Mouse (Mus musculus): ENCODE data around the gene Antxr2.
A peak's percentile ranks its signal among the peaks of the same experiment; 100 is the strongest.

Gene Antxr2

DNA sequence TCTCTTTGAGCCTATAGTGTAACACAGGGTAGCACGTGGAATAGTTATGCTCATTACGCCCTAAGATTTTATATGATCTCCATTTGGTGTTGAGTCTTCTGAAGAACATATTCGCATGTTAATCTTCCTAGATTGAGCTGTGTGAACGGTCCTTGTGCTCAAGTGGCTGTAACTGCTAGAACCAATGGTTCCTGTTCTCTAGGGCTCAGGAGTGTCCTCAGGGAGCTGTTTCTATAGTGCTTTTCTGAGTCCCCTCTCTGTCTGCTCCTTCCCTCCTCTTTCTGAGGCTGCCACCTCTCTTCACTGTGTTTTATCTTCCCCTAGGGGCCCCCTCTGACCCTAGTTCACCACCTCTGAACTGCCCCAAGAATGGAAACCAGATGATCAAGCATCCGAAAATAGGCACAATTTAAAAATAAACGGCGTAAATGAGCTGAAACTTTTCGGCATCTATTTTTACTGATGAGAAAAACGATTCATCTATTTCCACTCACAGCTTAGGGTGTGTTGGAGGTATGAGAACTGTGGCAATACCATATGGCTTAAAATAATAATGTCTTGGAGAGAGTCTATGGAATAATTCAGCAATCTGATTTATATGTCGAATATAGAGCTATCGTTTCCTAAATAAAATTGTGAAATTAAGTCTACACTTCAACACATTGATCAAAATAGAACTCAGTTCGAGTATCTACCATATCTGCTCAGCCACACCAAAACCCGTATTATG lies 124.1 kb downstream of the Antxr2 start:
- no peak for DNase-seq

DNA sequence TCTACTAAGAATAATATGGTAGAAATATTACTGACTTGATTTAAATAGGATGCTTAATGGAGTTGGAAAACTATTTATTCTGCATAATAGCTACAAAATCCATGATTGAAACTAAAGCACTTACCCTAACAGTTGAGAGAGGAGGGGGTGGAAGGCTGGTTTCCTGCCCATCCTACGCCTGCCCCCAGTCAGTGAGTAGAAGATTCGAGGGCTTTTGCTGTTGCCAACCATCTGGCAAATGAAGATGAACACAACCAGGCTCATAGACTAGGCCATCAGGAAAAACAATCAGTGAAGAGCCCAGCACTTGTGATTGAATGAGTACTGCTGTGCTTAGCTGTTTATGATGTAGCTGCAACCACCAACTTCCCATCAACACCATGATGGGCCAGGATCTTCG lies 125.0 kb downstream of the Antxr2 start:
- no peak for DNase-seq

DNA sequence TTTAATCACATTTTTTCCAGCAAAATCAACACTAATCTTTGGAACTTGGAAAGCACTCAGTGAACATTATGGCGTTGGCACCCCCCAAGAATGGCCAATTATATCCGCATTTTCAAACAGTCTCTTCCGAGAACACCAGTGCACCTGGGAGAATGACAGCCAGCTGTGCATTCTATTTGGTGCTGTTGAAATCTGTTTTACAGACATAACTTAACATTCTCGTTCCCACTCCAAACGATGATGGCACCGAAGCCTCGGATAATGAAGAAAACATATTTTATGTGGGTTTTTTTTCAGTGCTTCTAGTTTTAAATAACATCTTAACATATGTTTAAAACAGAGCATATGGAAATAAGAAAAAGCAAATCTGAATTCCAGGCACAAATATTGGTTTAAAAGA lies 129.7 kb downstream of the Antxr2 start:
- DNase-seq, result no peak

DNA sequence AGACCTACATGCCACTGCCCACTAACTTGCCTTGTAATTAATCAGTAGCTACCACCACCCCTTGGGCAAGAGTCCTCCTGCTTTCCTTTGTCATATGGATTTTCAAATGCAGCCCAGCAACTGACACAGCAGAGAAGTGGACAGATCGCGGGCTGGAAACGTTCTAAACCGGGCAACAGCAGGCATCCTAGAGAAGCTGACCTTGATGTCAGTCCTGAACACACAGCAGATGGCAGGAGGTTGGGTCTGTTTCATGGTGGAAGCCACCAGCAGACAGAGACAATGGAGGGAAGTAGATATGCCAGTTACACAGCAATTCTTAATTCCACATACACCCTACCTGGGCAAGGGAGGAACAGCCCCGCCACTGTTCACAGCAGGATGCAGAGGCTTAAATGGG lies 131.5 kb downstream of the Antxr2 start:
- DNase-seq, result no peak

- DNase-seq, result no peak
These were observed 145.4 kb downstream of the Antxr2 start for GRCm38 (mm10) chr5:97885427-97885826.

- DNase-seq, result no peak
These were observed 146.7 kb downstream of the Antxr2 start for GRCm38 (mm10) chr5:97884110-97884509.

- DNase-seq, result no peak
These were observed 149.4 kb downstream of the Antxr2 start for GRCm38 (mm10) chr5:97881421-97881820.

- DNase-seq, result no peak
These were observed 150.7 kb downstream of the Antxr2 start for GRCm38 (mm10) chr5:97880115-97880514.

DNA sequence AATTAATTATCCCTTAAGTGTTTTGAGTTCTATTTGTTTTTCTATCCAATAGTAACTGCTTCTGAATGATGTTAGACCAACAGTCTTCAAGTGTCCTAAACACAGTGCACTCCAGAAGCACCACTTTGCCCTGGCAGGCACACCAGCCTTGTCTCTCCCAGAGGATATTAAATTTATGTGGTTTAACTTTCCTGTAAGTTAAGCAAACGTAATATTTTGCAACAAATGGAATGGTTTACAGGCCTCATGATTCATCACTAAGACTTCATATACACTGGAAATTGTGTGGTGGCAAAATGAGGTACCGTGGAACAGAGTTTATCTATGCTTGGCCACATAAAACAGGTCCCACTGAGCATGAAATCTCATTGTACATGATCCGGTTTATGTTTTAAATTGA lies 152.0 kb downstream of the Antxr2 start:
- DNase-seq, result no peak

DNA sequence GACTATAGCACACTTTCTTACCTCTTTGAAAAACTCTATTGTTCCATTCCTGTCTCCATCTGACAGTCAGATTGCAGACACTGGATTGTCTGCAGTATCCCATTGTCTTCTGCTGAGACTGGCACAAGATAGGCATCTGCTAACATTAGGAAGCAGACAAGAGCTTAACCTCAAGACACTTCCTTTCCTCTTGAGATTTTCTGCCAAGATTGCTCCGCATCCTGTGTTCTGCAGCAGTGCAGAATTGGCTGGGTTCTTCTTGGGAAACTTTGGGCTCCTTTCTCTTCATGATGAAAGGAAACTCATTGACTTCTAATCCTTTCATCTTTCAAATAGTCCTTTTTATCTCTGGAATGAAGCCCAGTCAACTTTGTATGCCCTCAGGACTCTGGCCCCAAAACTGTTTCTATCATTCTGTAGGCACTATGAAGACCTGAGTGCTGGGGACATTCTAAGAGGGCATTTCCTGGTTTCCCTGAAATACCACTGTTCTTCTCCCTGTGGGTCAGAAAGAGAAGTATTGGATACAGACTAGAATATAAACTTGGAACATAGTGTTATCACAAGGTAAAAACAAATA lies 152.5 kb downstream of the Antxr2 start:
- no peak for DNase-seq

DNA sequence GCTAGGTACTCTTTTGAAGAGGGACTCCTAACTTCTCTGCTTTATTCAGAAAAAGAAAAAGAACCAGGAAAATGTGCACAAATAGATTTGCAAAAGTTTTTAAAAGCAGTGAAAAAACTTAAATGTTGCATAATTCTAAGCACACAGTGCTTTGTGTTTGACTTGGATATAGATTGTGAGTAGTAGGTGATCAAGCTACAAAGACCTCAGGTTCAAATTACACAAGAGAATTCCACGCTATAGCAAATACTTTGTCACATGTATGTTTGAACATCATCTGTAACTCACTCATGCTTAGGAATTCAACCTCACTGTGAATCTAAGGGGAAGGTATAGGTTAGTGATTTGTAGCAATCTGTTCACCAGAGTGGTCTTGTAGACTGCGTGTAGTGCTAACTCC lies 153.9 kb downstream of the Antxr2 start:
- DNase-seq, result no peak

DNA sequence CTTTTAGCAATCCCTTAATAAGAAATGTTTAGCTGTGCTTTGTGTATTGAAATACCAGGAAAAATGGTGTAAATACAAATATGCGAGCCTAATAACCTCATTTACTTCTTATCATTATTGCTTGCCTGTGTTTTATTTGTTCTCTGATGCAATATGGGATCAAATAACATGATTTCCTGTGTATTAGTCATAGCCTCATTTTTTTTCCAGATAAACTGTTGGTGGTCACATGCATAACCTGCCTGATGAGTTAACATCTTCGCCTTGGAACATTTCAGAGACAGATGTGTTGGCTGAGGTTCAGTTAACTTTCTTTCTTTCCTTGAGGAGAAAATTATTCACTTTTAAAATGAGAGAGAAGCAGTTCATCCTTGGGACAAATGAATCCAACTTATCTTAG lies 162.9 kb downstream of the Antxr2 start:
- DNase-seq, result no peak

DNA sequence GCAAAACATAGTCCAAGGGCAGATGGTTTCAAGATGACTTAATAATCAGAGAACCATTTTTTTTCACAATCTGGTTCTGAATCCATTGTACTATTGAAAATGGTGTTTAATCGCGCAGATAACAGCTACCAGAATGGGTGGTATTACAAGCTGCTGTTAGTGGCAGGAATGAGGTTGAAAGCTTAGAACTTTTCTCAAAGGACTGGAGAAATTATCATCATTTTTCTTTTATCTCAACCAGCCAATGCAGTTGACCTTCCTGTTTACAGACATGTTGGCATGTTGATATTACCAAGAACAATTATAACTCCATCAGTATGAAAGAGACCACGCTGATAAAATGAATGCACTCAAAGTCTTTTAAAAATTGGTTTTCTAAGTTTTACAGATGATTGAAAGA lies 163.9 kb downstream of the Antxr2 start:
- no peak for DNase-seq

GRCm38 (mm10) chr5:97857101-97857500 lies 173.7 kb downstream of the Antxr2 start:
- DNase-seq, result no peak

- DNase-seq, result no peak
These were observed 178.7 kb downstream of the Antxr2 start for GRCm38 (mm10) chr5:97851981-97852748.

DNA sequence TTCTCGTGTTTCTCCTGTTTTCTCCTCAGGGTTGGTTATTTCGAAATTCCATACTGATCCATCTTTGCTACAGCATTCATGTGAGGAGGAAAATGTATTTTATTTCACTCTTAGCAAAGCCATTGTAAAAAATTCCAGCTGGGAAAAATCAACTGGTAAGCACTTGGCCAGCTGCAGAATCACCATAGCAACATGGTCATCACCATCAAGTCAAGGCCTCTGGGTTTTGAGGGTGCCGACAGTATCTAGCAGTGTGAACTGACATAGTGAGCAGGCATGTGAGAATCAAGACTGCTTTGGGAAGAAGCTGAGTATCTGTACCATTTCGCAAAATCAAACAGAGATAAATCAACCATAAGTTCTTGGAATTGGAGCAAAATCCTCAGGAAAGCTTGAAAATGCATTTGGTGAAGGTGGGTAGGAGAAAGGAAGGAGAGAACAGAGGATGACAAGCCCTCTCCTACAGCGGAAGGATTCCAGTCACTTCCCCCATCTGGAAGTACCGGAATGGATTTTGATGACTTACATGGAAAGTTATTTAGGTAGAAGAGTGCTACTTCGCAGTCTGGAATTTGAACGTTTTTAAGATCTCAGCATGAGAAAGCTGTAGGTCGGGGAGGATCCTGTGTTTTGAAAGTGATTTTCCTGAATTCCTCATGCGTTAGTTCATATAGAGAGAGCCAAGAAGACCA lies 183.5 kb downstream of the Antxr2 start:
- peak; percentile 37 for DNase-seq

DNA sequence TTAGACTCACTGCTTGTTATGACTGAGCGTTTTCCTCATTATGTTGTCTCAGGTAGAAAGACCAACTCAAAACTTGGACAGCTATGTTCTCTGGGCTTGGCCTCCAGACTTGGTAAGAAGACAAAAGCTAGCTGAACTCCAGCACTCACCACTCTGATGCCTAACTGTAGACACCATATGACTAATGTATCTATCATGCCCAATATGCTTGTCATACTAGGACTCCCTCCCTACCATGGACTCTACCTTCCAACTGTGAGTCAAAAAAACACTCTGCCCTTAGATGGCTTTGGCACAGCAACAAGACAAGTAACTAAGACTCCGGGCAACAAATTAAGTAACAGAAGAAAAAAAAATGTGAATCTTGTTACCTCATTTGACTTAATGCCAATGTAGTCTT lies 184.3 kb downstream of the Antxr2 start:
- DNase-seq, result no peak

GRCm38 (mm10) chr5:97842016-97842415 lies 188.8 kb downstream of the Antxr2 start:
- no peak for DNase-seq

DNA sequence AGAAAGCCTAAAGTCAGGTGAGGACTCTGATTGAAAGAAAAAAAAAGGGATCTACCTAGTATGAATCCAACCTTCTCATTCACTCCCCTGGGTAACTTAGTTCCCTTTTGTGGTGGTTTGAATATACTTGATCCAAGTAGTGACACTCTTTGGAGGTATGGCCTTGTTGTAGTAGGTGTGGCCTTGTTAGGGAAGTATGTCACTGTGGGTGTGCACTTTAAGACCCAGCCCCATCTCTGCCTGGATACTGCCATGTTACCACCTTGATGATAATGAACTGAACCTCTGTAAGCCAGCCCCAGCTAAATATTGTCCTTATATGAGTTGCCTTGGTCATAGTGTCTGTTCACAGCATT lies 190.9 kb downstream of the Antxr2 start:
- no peak for DNase-seq

DNA sequence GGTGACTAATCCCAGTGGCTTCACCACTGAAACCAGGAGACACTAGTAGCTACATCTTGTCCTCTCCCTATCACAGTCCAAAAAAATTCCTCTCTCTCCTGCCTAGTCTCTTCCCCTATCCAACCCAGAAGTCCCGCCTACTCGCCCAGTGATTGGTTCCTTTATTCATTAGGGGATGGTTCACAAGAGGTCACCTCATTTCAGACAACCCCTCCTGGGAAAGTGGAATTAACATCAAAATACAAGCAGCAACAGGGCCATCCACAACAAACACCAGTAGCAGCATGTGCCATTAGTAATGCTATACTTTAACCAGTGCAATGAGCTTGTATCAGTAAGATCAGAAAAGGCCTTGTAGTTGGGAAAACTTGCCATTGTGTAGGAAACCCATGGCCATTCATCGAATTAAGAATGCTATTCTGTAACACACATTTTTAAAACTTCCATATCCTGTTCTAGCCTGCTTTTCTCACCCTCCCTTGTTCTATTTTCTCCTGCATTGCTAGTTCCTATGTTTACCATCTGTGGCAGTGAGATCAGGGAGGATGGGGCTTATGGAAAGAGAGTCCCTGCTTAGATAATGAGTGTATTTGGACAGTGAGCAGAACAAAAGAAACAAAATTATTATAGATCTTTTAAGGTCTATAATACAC lies 191.4 kb downstream of the Antxr2 start:
- DNase-seq, result no peak

DNA sequence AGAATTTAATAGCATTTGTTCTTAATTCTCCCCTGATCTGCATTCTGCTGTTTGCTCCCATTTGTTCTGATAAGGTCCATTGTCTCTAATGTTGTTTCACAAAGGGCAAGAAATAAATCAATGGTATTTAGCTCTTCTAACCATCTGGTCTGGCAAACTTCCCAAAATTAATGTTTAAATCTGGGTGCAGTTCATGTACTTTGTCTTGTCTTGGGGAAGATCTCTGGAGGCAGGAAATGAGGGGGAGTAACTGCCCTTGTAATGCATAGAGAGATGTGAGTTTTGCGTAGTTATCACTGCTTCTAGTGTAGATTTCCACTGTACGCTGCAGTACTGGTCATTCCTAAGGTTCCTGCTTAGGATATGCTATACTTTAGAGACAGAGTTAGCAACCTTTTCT lies 193.5 kb downstream of the Antxr2 start:
- DNase-seq, result no peak

DNA sequence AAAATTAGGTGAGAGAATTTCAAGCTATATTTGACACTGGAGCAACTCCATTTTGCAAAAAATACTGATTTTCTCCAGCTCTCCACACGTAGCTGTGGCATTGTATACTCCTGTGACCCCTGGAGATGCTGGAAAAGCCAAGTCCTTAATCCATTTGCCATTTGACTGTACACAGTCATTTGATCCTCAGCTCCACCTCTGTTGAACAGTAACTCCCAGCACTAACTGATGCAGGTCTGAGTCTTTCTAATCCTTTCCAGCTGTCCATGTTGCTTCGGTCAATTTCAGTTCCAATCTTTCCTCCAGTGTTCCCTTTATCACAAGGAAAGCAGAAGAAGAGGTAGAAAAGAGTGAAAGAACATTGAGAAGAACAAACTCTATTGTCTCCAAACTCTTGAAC lies 195.4 kb downstream of the Antxr2 start:
- no peak for DNase-seq

DNA sequence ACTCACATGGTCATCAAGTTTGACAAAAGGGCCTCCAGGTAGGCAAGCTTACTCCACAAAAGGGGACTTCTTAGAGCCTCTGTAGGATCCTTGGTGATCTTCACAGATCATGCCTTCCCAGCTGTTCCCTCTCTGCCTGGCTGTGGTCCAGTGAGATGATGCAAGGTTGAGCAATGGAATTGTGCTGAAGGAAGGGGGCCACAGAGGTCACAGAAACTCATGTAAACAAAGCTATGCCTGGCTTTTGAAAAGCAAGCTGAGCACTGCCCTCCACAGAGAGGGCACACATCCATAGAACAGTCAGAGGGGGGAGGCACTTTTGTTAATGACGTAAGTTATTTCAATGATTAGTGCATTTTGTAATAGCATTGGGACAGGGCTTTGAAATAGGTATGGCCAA lies 196.1 kb downstream of the Antxr2 start:
- DNase-seq, result peak; percentile 50

Data from kidney, postnatal 10 days (tissue).